Mouse (Mus musculus) kidney, embryonic 16.5 days (tissue): ENCODE results near the gene Zfp335. TPM values are rescaled to one million over a fixed set of nuclear protein-coding genes. Genes with fewer than 3 reads are reported as not detected.
"Not testable (repeated sequence)": the region's sequence is repeated elsewhere in the genome, so short reads cannot be mapped to it uniquely, and the experiment has no call there.

Experiments
- ATAC-seq: fragments of 200-750 bp; cut with Nextera tagmentation; 2 replicates; pipeline ENCODE4 v1.8.0; 2017; ENCODE audit warnings: moderate TSS enrichment; ENCODE audit not compliant: low FRiP score, low TSS enrichment
- H3K27ac ChIP-seq: fragments of 300-500 bp; sonication (generic); 2 replicates; pipeline ENCODE4 v1.5.1; 2014; ENCODE audit warnings: low read length
- H3K27me3 ChIP-seq: fragments of 300-500 bp; sonication (generic); 2 replicates; pipeline ENCODE4 v1.6.1; 2014; ENCODE audit warnings: low read length, control low read depth, mixed read lengths; ENCODE audit not compliant: insufficient read depth
- H3K36me3 ChIP-seq: fragments of 300-500 bp; sonication (generic); 2 replicates; pipeline ENCODE4 v1.6.1; 2014; ENCODE audit warnings: low read length, control low read depth, mixed read lengths; ENCODE audit not compliant: insufficient read depth
- H3K4me1 ChIP-seq: fragments of 300-500 bp; sonication (generic); 2 replicates; pipeline ENCODE4 v1.6.1; 2014; ENCODE audit warnings: low read length, control low read depth, mixed read lengths; ENCODE audit not compliant: insufficient read depth
- H3K4me2 ChIP-seq: fragments of 300-500 bp; sonication (generic); replicated peaks from 2 replicates; pipeline ENCODE4 v1.6.1; 2014; ENCODE audit warnings: low read depth, low read length
- H3K4me3 ChIP-seq: fragments of 300-500 bp; sonication (generic); 2 replicates; pipeline ENCODE4 v1.5.1; 2014; ENCODE audit warnings: mild to moderate bottlenecking, low read length
- H3K9ac ChIP-seq: fragments of 300-500 bp; sonication (generic); replicated peaks from 2 replicates; pipeline ENCODE4 v1.6.1; 2014; ENCODE audit warnings: low read length
- H3K9me3 ChIP-seq: fragments of 300-500 bp; sonication (generic); 2 replicates; pipeline ENCODE4 v1.6.1; 2016; ENCODE audit warnings: low read length, control low read depth
- WGBS: fragments of 180-500 bp; shearing (Covaris S2); extraction: QIAGEN DNeasy Blood & Tissue Kit; methylation state at CpG from one replicate; pipeline ENCODE4 v1.1.7; 2014; 5-methylcytosine and 5-hydroxymethylcytosine counted together
- polyA plus RNA-seq: library from polyadenylated mRNA; unstranded; fragments of >200 nt; fragmentation: Nextera tagmentation; extraction: Ambion mirVana; gene quantifications from 2 replicates; pipeline ENCODE4 v1.2.1, GENCODE M21; 2015

Zfp335 gene
- polyA plus RNA-seq, 1 experiment from 2014 or later, result 15.1 TPM

- H3K4me3 ChIP-seq, H3K9me3 ChIP-seq, H3K27me3 ChIP-seq, H3K36me3 ChIP-seq, ATAC-seq, H3K9ac ChIP-seq, H3K4me2 ChIP-seq, H3K27ac ChIP-seq: not testable (repeated sequence)
- WGBS, result 52% methylated on average over 2 of the region's 2 CpGs
- peaks cover 34% of the 10 kb centered on the region for H3K4me1 ChIP-seq
These were observed 35.9 kb downstream of the Zfp335 start for GRCm38 (mm10) chr2:164875648-164876047.

- Histone ChIP-seq H3K4me3 (no peak overlapping the region), H3K4me1 (peaks cover 29% of the 10 kb centered on the region), H3K9me3 (no peaks in the 10 kb centered on the region), H3K9ac (peak overlapping the region; percentile 13; the same call in 1 of the 2 replicates), H3K27me3 (no peaks in the 10 kb centered on the region), H3K4me2 (no peak overlapping the region), H3K36me3 (peaks cover 5% of the 10 kb centered on the region; the same call in 1 of the 2 replicates), H3K27ac (peak overlapping the region; percentile 89)
- 17% methylated on average over 1 of the region's 1 CpGs for WGBS
- peak; percentile 58 for ATAC-seq
These were observed 37.3 kb downstream of the Zfp335 start for GRCm38 (mm10) chr2:164874239-164874769.

GRCm38 (mm10) chr2:164873621-164874020 lies 37.9 kb downstream of the Zfp335 start:
- H3K4me3 ChIP-seq, result no peak overlapping the region
- H3K9me3 ChIP-seq, result no peaks in the 10 kb centered on the region
- H3K36me3 ChIP-seq, result peaks cover 5% of the 10 kb centered on the region; the same call in 1 of the 2 replicates
- H3K27ac ChIP-seq, result peak overlapping the region; percentile 89
- peaks cover 28% of the 10 kb centered on the region for H3K4me1 ChIP-seq
- ATAC-seq, result no peak
- H3K9ac ChIP-seq, result no peak overlapping the region; the same call in 1 of the 2 replicates
- H3K4me2 ChIP-seq, result no peak overlapping the region
- no peaks in the 10 kb centered on the region for H3K27me3 ChIP-seq
- 40% methylated on average over 3 of the region's 3 CpGs for WGBS

GRCm38 (mm10) chr2:164871602-164872303 lies 39.8 kb downstream of the Zfp335 start:
- Histone ChIP-seq H3K27ac (no peak overlapping the region), H3K9ac (no peak overlapping the region), H3K27me3 (no peaks in the 10 kb centered on the region), H3K36me3 (no peaks in the 10 kb centered on the region), H3K4me1 (peaks cover 18% of the 10 kb centered on the region), H3K4me2 (no peak overlapping the region), H3K9me3 (peaks cover 4% of the 10 kb centered on the region; the same call in 1 of the 2 replicates), H3K4me3 (no peak overlapping the region)
- WGBS, result 64% methylated on average over 6 of the region's 6 CpGs
- ATAC-seq, result no peak

GRCm38 (mm10) chr2:164868491-164868890 lies 43.1 kb downstream of the Zfp335 start:
- Histone ChIP-seq H3K27me3 (no peaks in the 10 kb centered on the region), H3K4me3 (no peak overlapping the region), H3K4me1 (peaks cover 7% of the 10 kb centered on the region), H3K9ac (no peak overlapping the region), H3K4me2 (no peak overlapping the region), H3K9me3 (peaks cover 4% of the 10 kb centered on the region; the same call in 1 of the 2 replicates), H3K36me3 (no peaks in the 10 kb centered on the region), H3K27ac (no peak overlapping the region)
- ATAC-seq, result no peak
- WGBS, result 54% methylated on average over 7 of the region's 7 CpGs

- ATAC-seq, result no peak
- Histone ChIP-seq H3K36me3 (no peaks in the 10 kb centered on the region), H3K9me3 (peaks cover 4% of the 10 kb centered on the region; the same call in 1 of the 2 replicates), H3K4me3 (no peak overlapping the region), H3K4me2 (no peak overlapping the region), H3K27ac (peak overlapping the region; percentile 48; the same call in 1 of the 2 replicates), H3K4me1 (peaks cover 11% of the 10 kb centered on the region), H3K27me3 (no peaks in the 10 kb centered on the region), H3K9ac (no peak overlapping the region)
- WGBS, result 94% methylated on average over 7 of the region's 7 CpGs
These were observed 44.0 kb downstream of the Zfp335 start for GRCm38 (mm10) chr2:164867566-164867965.

GRCm38 (mm10) chr2:164866741-164867551 lies 44.6 kb downstream of the Zfp335 start:
- no peak for ATAC-seq
- Histone ChIP-seq H3K36me3 (no peaks in the 10 kb centered on the region), H3K27ac (peak overlapping the region; percentile 48; the same call in 1 of the 2 replicates), H3K4me2 (no peak overlapping the region), H3K27me3 (no peaks in the 10 kb centered on the region), H3K4me3 (no peak overlapping the region), H3K9me3 (peaks cover 4% of the 10 kb centered on the region; the same call in 1 of the 2 replicates), H3K9ac (no peak overlapping the region), H3K4me1 (peaks cover 17% of the 10 kb centered on the region)
- 45% methylated on average over 16 of the region's 16 CpGs for WGBS

GRCm38 (mm10) chr2:164864593-164864992 lies 47.0 kb downstream of the Zfp335 start:
- Histone ChIP-seq H3K36me3 (no peaks in the 10 kb centered on the region), H3K4me1 (peaks cover 35% of the 10 kb centered on the region), H3K27me3 (no peaks in the 10 kb centered on the region), H3K9me3 (peaks cover 4% of the 10 kb centered on the region; the same call in 1 of the 2 replicates), H3K27ac (no peak overlapping the region), H3K4me3 (no peak overlapping the region), H3K9ac (no peak overlapping the region), H3K4me2 (no peak overlapping the region)
- ATAC-seq, result no peak
- 66% methylated on average over 4 of the region's 4 CpGs for WGBS

- H3K9me3 ChIP-seq, H3K27me3 ChIP-seq, H3K4me2 ChIP-seq, H3K36me3 ChIP-seq, H3K4me3 ChIP-seq, H3K27ac ChIP-seq, H3K9ac ChIP-seq, ATAC-seq: not testable (repeated sequence)
- 89% methylated on average over 7 of the region's 9 CpGs for WGBS
- peaks cover 44% of the 10 kb centered on the region for H3K4me1 ChIP-seq
These were observed 48.1 kb downstream of the Zfp335 start for GRCm38 (mm10) chr2:164863411-164863810.
